Mouse (Mus musculus): ENCODE measurements around the gene F12. TPM values are rescaled to one million over a fixed set of nuclear protein-coding genes. Genes with fewer than 3 reads are reported as not detected.

Gene F12
- polyA plus RNA-seq, 1 experiment from 2014 or later = not detected

DNA sequence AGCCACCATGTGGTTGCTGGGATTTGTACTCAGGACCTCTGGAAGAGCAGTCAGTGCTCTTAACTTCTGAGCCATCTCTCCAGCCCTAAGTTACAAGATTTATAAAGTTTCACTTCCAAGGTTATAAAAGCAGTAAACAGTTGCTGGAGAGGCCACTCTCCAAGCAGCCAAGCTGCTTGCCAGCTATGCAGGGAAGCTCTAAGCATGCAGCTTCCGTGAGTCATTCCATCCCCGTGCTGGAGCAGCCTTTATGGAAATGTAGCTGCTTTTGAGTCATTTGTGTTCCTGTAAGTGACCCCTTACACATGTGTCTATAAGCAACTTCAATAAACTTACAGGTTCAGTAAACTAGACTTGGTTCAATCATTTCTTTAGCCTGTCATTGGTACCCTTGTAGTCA lies 4.0 kb upstream of the F12 start:
- no peak overlapping the region for H3K4me2 ChIP-seq (ENCODE audit: low read depth, low read length)
- no peak overlapping the region for H3K4me3 ChIP-seq (ENCODE audit: low read depth, low read length)
- WGBS = 84% methylated on average over 2 of the region's 2 CpGs
- no peak overlapping the region for H3K27ac ChIP-seq (replicated peaks; ENCODE audit: low read depth, low read length)
- no peaks in the 10 kb centered on the region for H3K9me3 ChIP-seq (replicated peaks; ENCODE audit: control insufficient read depth, low read length)
- ATAC-seq (replicated peaks; ENCODE audit: insufficient number of reproducible peaks, low FRiP score, low TSS enrichment, low read depth) (no peak), DNase-seq (ENCODE audit: low spot score) (no peak)
- H3K9ac ChIP-seq (replicated peaks; ENCODE audit: low read length) = no peak overlapping the region
- no peaks in the 10 kb centered on the region for H3K36me3 ChIP-seq (replicated peaks; ENCODE audit: control insufficient read depth, insufficient read depth, low read depth, low read length)
- no peaks in the 10 kb centered on the region for H3K4me1 ChIP-seq (ENCODE audit: control insufficient read depth, insufficient read depth, low read length)
- H3K27me3 ChIP-seq (ENCODE audit: control insufficient read depth, insufficient read depth, low read length) = no peaks in the 10 kb centered on the region

DNA sequence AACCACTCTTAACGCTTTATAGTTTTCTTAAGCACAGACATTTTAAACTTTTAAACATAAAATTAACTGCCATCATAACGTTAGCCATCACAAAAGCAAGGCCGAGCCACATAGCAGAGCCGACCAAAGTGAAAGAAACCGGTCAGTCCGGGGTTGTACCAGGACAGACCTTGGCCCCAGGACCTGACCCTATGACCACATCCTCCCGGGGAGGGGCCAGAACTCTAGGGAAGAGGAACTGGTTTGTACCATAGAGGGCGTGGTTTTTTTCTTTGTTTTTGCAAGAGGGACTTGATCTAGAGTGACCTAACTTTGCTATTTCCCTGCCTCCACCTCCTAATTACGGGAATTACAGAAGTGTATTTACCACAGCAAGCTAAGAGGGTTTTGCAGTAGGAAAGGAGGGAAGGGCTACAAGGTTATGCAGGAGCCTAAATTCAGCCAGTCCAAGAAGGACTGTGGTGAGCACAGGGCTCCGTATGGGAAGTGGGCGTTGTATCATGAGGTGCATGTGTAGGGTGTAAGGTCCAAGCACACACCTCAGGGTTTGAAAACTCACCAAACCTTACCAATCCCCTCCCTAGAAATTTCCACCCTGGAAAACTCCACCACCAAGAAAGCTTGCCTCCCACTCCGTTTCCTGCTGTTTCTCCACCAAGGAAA lies 2.8 kb upstream of the F12 start:
- 59% methylated on average over 12 of the region's 12 CpGs for WGBS
- no peaks in the 10 kb centered on the region for H3K4me1 ChIP-seq (ENCODE audit: control insufficient read depth, insufficient read depth, low read length)
- H3K36me3 ChIP-seq (replicated peaks; ENCODE audit: control insufficient read depth, insufficient read depth, low read depth, low read length) = no peaks in the 10 kb centered on the region
- no peak overlapping the region for H3K4me3 ChIP-seq (ENCODE audit: low read depth, low read length)
- H3K9ac ChIP-seq (replicated peaks; ENCODE audit: low read length) = no peak overlapping the region
- H3K4me2 ChIP-seq (ENCODE audit: low read depth, low read length) = no peak overlapping the region
- no peak overlapping the region for H3K27ac ChIP-seq (replicated peaks; ENCODE audit: low read depth, low read length)
- no peaks in the 10 kb centered on the region for H3K27me3 ChIP-seq (ENCODE audit: control insufficient read depth, insufficient read depth, low read length)
- H3K9me3 ChIP-seq (replicated peaks; ENCODE audit: control insufficient read depth, low read length) = no peaks in the 10 kb centered on the region
- ATAC-seq (replicated peaks; ENCODE audit: insufficient number of reproducible peaks, low FRiP score, low TSS enrichment, low read depth) (no peak), DNase-seq (ENCODE audit: low spot score) (no peak)

DNA sequence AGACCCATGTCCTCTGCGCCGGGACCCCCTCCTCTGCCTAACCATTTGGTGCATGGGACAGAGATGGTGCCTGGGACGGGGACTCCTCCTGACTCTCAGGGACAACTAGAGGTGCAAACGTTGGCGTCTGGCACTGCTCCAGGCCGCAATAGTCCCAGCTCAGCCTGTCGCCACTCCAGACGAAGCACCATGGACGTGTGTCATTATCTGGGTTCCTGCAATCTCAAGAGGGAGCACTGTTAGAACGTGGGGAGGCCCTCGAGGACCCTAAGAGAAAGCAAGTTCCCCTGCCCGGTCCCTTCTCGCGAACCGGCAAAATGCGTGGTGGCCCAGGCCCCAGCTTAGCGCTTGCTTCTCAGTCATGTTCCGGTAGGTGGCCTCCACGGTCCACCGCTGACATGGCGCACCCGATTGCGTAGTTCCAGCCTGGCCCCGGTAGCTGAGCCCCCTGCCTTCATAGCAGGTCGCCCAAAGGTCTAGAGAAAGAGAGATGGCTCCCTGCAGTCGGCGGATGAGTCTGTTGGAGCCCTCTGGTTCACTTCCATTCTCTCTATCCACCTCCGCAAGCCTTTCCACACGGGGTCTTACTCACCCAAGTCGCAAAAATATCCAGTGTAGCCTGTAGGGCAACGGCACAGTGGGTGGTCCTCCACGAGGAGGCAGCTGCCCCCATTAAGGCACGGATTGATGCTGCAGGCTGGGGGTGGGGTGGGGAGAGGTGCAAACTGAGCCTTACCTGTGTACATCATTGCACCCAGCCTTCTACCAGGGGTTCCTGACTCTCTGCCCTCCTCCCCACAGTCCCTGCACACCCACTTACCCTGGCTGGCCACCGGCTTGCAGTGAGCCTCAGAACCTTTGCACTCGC lies 5.4 kb downstream of the F12 start:
- peak overlapping the region; percentile 3 for H3K4me3 ChIP-seq (ENCODE audit: low read depth, low read length)
- peak overlapping the region; percentile 19; the same call in 1 of the 2 replicates for H3K9ac ChIP-seq (replicated peaks; ENCODE audit: low read length)
- WGBS = 13% methylated on average over 35 of the region's 35 CpGs
- no peaks in the 10 kb centered on the region for H3K9me3 ChIP-seq (replicated peaks; ENCODE audit: control insufficient read depth, low read length)
- H3K27me3 ChIP-seq (ENCODE audit: control insufficient read depth, insufficient read depth, low read length) = peaks cover 30% of the 10 kb centered on the region
- peak; percentile 73 for DNase-seq (ENCODE audit: low spot score)
- peak; percentile 31; the same call in 1 of the 2 replicates for ATAC-seq (replicated peaks; ENCODE audit: insufficient number of reproducible peaks, low FRiP score, low TSS enrichment, low read depth)
- no peaks in the 10 kb centered on the region for H3K36me3 ChIP-seq (replicated peaks; ENCODE audit: control insufficient read depth, insufficient read depth, low read depth, low read length)
- H3K4me1 ChIP-seq (ENCODE audit: control insufficient read depth, insufficient read depth, low read length) = no peaks in the 10 kb centered on the region
- H3K4me2 ChIP-seq (ENCODE audit: low read depth, low read length) = peak overlapping the region; percentile 34
- H3K27ac ChIP-seq (replicated peaks; ENCODE audit: low read depth, low read length) = no peak overlapping the region

DNA sequence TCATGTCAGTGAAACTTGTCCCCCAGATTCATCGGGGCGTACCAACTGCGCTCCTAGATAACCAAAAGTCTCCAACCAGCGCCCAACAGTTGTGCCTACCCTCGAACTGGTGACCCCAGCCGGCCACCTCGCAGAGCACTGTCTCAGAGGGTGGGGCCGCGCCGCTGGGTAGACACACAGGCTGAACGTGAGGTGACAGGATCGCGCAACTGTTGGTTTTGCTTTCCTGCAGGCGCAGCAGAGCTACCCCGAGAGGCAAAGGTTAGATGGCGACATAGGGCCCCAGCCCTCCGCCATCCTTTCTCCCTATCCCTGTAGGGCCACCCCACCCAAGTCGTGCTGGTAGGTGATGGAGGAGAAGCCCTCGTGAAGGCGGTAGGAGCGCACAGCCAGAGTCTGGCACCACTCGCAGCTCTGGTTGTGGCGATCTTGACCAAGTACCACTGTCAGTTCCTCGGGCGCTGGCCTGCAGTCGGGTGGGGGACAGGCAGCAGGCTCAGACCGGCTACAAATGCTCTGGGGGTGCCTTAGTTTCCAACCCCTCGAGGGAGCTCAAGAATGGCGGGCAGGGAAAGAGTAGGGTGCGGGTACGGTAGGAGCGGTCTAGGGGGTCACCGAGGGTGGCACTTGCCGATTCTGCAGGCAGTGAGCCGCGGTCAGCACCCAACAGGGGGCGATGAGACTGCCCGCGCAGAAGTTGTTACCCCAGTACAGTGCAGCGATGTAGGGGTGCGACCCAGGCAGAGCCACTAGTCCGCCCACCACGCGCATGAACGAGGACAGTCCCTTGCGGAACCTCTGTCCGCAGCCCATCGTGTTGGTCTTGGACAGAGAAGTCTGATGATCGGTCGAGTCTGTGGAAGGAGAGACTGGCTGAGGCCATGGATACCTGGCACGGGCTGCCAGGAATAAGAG lies 6.3 kb downstream of the F12 start:
- H3K4me3 ChIP-seq (ENCODE audit: low read depth, low read length) = no peak overlapping the region
- ATAC-seq (replicated peaks; ENCODE audit: insufficient number of reproducible peaks, low FRiP score, low TSS enrichment, low read depth) (peak; percentile 46; the same call in 1 of the 2 replicates), DNase-seq (ENCODE audit: low spot score) (no peak)
- no peaks in the 10 kb centered on the region for H3K36me3 ChIP-seq (replicated peaks; ENCODE audit: control insufficient read depth, insufficient read depth, low read depth, low read length)
- H3K4me1 ChIP-seq (ENCODE audit: control insufficient read depth, insufficient read depth, low read length) = no peaks in the 10 kb centered on the region
- 29% methylated on average over 51 of the region's 51 CpGs for WGBS
- H3K27ac ChIP-seq (replicated peaks; ENCODE audit: low read depth, low read length) = no peak overlapping the region
- H3K9ac ChIP-seq (replicated peaks; ENCODE audit: low read length) = no peak overlapping the region; the same call in 1 of the 2 replicates
- no peak overlapping the region; the same call in 1 of the 2 replicates for H3K4me2 ChIP-seq (ENCODE audit: low read depth, low read length)
- peaks cover 30% of the 10 kb centered on the region for H3K27me3 ChIP-seq (ENCODE audit: control insufficient read depth, insufficient read depth, low read length)
- H3K9me3 ChIP-seq (replicated peaks; ENCODE audit: control insufficient read depth, low read length) = no peaks in the 10 kb centered on the region

DNA sequence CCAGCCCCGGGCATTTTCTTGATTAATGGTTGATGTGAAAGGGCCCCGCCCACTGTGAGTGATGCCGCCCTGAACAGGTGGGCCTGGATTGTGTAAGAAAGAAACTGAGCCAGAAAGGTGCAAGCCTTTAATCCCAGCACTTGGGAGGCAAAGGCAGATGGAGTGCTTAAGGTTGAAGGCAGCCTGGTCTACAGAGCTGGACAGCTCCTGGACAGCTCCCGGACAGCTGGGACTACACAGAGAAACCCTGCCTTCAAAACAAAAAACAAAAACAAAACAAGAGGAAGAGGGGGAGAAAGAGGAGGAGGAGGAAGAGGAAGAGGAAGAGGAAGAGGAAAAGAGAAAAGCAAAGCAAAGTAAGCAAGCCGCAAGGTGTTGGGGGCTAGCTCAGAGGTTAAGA lies 7.5 kb downstream of the F12 start:
- Histone ChIP-seq H3K4me1 (ENCODE audit: control insufficient read depth, insufficient read depth, low read length) (no peaks in the 10 kb centered on the region), H3K4me2 (ENCODE audit: low read depth, low read length) (no peak overlapping the region), H3K36me3 (replicated peaks; ENCODE audit: control insufficient read depth, insufficient read depth, low read depth, low read length) (no peaks in the 10 kb centered on the region), H3K9me3 (replicated peaks; ENCODE audit: control insufficient read depth, low read length) (no peaks in the 10 kb centered on the region), H3K4me3 (ENCODE audit: low read depth, low read length) (no peak overlapping the region), H3K27ac (replicated peaks; ENCODE audit: low read depth, low read length) (no peak overlapping the region), H3K27me3 (ENCODE audit: control insufficient read depth, insufficient read depth, low read length) (peaks cover 32% of the 10 kb centered on the region), H3K9ac (replicated peaks; ENCODE audit: low read length) (no peak overlapping the region)
- 78% methylated on average over 5 of the region's 5 CpGs for WGBS
- DNase-seq (ENCODE audit: low spot score) = no peak
- no peak for ATAC-seq (replicated peaks; ENCODE audit: insufficient number of reproducible peaks, low FRiP score, low TSS enrichment, low read depth)

DNA sequence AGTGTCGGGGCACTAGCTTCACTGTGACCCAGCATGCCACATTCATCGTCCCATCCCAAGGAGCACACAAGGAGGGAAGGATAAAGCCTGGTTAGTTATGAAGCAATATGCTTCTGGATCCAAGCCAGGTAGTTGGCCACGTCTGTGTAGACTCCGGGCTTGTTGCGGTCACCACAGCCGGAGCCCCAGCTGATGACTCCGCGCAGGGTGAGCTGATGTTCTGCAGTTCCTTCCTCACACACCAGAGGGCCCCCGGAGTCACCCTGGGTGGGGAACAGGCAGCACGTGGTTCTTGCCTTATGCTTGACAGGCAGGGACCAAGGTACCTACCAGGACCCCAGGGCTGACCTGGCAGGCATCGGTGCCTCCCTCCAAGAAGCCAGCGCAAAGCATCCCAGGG lies 8.6 kb downstream of the F12 start:
- H3K4me3 ChIP-seq (ENCODE audit: low read depth, low read length) = no peak overlapping the region
- H3K9me3 ChIP-seq (replicated peaks; ENCODE audit: control insufficient read depth, low read length) = no peaks in the 10 kb centered on the region
- no peak overlapping the region for H3K27ac ChIP-seq (replicated peaks; ENCODE audit: low read depth, low read length)
- no peaks in the 10 kb centered on the region for H3K36me3 ChIP-seq (replicated peaks; ENCODE audit: control insufficient read depth, insufficient read depth, low read depth, low read length)
- DNase-seq (ENCODE audit: low spot score) = peak; percentile 87
- H3K4me1 ChIP-seq (ENCODE audit: control insufficient read depth, insufficient read depth, low read length) = no peaks in the 10 kb centered on the region
- 13% methylated on average over 12 of the region's 12 CpGs for WGBS
- H3K27me3 ChIP-seq (ENCODE audit: control insufficient read depth, insufficient read depth, low read length) = peaks cover 32% of the 10 kb centered on the region
- H3K4me2 ChIP-seq (ENCODE audit: low read depth, low read length) = no peak overlapping the region
- H3K9ac ChIP-seq (replicated peaks; ENCODE audit: low read length) = no peak overlapping the region
- peak; percentile 47; the same call in 1 of the 2 replicates for ATAC-seq (replicated peaks; ENCODE audit: insufficient number of reproducible peaks, low FRiP score, low TSS enrichment, low read depth)

DNA sequence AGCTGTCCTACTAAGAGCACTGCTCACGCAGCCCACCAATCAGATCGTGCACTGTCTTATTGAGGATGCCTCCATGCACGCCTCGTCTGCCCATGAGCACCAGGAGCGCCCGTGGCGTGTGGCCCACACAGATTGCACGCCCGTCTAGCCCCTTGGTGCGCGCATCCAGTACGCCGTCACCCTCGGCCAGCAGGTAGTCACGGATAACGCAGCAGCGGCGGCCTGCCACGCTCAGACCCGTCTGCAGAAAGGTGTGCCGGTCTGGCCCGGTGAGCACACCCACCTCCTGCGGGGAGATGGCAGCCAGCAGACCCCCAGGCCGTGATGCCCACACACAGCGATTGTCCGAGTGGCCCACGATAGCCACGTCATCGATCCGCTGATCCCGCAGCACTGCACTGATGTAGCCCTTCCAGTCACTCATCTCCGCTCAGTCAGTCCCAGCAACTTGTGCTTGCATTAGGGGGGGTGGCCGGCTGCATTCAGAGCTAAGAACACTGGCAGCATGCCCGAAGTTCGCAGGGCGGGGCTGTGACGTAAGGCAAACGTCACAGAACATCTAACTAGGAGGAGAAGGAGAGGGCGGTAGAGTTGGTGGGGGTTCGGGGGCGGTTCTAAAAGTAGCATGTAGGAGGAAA lies 11.7 kb downstream of the F12 start, which contains the start of gene Pfn3:
TSS of gene Pfn3 (minus strand) at position 490 of the 638 bp plus-strand sequence.
- Histone ChIP-seq H3K9me3 (replicated peaks; ENCODE audit: control insufficient read depth, low read length) (no peaks in the 10 kb centered on the region), H3K27me3 (ENCODE audit: control insufficient read depth, insufficient read depth, low read length) (peaks cover 11% of the 10 kb centered on the region), H3K9ac (replicated peaks; ENCODE audit: low read length) (peak within 1 kb of the TSS; percentile 55), H3K4me1 (ENCODE audit: control insufficient read depth, insufficient read depth, low read length) (no peaks in the 10 kb centered on the region), H3K27ac (replicated peaks; ENCODE audit: low read depth, low read length) (no peak within 1 kb of the TSS), H3K4me3 (ENCODE audit: low read depth, low read length) (peak within 1 kb of the TSS; percentile 36), H3K36me3 (replicated peaks; ENCODE audit: control insufficient read depth, insufficient read depth, low read depth, low read length) (no peaks in the 10 kb centered on the region), H3K4me2 (ENCODE audit: low read depth, low read length) (peak within 1 kb of the TSS; percentile 71)
- 0 out of 2 replicates have a peak, but pooled peaks have one; percentile 20 for ATAC-seq (replicated peaks; ENCODE audit: insufficient number of reproducible peaks, low FRiP score, low TSS enrichment, low read depth)
- peak; percentile 71 for DNase-seq (ENCODE audit: low spot score)
- 6% methylated on average over 41 of the region's 41 CpGs for WGBS

Data from embryonic facial prominence, embryonic 11.5 days (tissue).